Mouse (Mus musculus) thymus, adult 18-20 months (tissue): ENCODE results near the gene Pglyrp1.
"Not testable (repeated sequence)": the region's sequence is repeated elsewhere in the genome, so short reads cannot be mapped to it uniquely, and the experiment has no call there.

Source experiments
- DNase-seq, 2 experiments: peaks; one replicate each; pipeline ENCODE4 v3.0.0; 2022; ENCODE audit warnings: mixed read lengths in 2 of 2

Pglyrp1 gene

GRCm38 (mm10) chr7:18871031-18871430, at the start of gene Pglyrp1:
Pglyrp1 (plus strand) TSS chr7:18871331.
- DNase-seq = not testable (repeated sequence)

GRCm38 (mm10) chr7:18821507-18821906, 49.6 kb upstream of the Pglyrp1 start, which contains the start of gene Psg17:
Psg17 (minus strand) TSS chr7:18821607.
- DNase-seq = no peak

GRCm38 (mm10) chr7:18827792-18828546, 43.2 kb upstream of the Pglyrp1 start:
- DNase-seq = no peak

GRCm38 (mm10) chr7:18828592-18828991, 42.5 kb upstream of the Pglyrp1 start:
- DNase-seq = no peak

GRCm38 (mm10) chr7:18829545-18829944, 41.6 kb upstream of the Pglyrp1 start:
- DNase-seq = no peak

GRCm38 (mm10) chr7:18832298-18832697, 38.8 kb upstream of the Pglyrp1 start:
- no peak for DNase-seq

- DNase-seq = no peak
Measured at GRCm38 (mm10) chr7:18839865-18840264, 31.3 kb upstream of the Pglyrp1 start, which contains the start of gene Mill2. Mill2 (plus strand) TSS chr7:18839966.

- DNase-seq = peak; percentile 9 to 17
Measured at GRCm38 (mm10) chr7:18840386-18841173, 30.6 kb upstream of the Pglyrp1 start.

GRCm38 (mm10) chr7:18841174-18841567, 30.0 kb upstream of the Pglyrp1 start:
- DNase-seq = no peak

- DNase-seq = no peak
Measured at GRCm38 (mm10) chr7:18844811-18845210, 26.3 kb upstream of the Pglyrp1 start.

- DNase-seq = no peak
Measured at GRCm38 (mm10) chr7:18848395-18848794, 22.7 kb upstream of the Pglyrp1 start.

GRCm38 (mm10) chr7:18858310-18858916, 12.7 kb upstream of the Pglyrp1 start:
- DNase-seq = no peak

- DNase-seq = no peak
Measured at GRCm38 (mm10) chr7:18862801-18863200, 8.3 kb upstream of the Pglyrp1 start.

GRCm38 (mm10) chr7:18868491-18868890, 2.6 kb upstream of the Pglyrp1 start:
- no peak for DNase-seq

- DNase-seq = no peak
Measured at GRCm38 (mm10) chr7:18872014-18872802, 1.1 kb downstream of the Pglyrp1 start.

- DNase-seq = no peak
Measured at GRCm38 (mm10) chr7:18872816-18873215, 1.7 kb downstream of the Pglyrp1 start.

GRCm38 (mm10) chr7:18873253-18873652, 2.1 kb downstream of the Pglyrp1 start:
- DNase-seq = peak; percentile 40 to 46

- DNase-seq = no peak
Measured at GRCm38 (mm10) chr7:18875372-18875771, 4.2 kb downstream of the Pglyrp1 start.

- DNase-seq = no peak
Measured at GRCm38 (mm10) chr7:18878691-18879090, 7.6 kb downstream of the Pglyrp1 start.

GRCm38 (mm10) chr7:18883991-18884744, 13.0 kb downstream of the Pglyrp1 start:
- no peak for DNase-seq

- no peak for DNase-seq
Measured at GRCm38 (mm10) chr7:18884745-18885422, 13.8 kb downstream of the Pglyrp1 start.
